ENCODE assay signal across 24 mouse cellular contexts in genomic region chr5:113175976-113176375, GRCm38 (mm10). TPM values are rescaled to one million over a fixed set of nuclear protein-coding genes. Genes with fewer than 3 reads are reported as not detected.
A peak's percentile ranks its signal among the peaks of the same experiment; 100 is the strongest.
DNase-seq lines count a peak whose midpoint lies in the region; ATAC-seq and TF ChIP-seq lines count a peak whose summit lies in the region.
"Had no signal": no experiment of that assay in that cellular context is flagged by ENCODE, and none has a peak within 500 bp of the region (broad histone marks: within the 10 kb centered on the region; RNA-seq: fewer than 3 reads in every experiment).

No protein-coding gene starts in this region.

- no peaks in the 10 kb centered on the region for H3K36me3 ChIP-seq in liver, postnatal 0 days (replicated peaks; ENCODE audit: insufficient read depth, low read length)
- no peaks in the 10 kb centered on the region for H3K36me3 ChIP-seq in liver, embryonic 11.5 days (ENCODE audit: control insufficient read depth, insufficient read depth, low read length)
- no peaks in the 10 kb centered on the region for H3K36me3 ChIP-seq in stomach, postnatal 0 days (ENCODE audit: control insufficient read depth, insufficient read depth, low read length)
- no peaks in the 10 kb centered on the region for H3K36me3 ChIP-seq in kidney, adult 2 months (ENCODE audit: control insufficient read depth, insufficient read depth, low read length)
- no peaks in the 10 kb centered on the region for H3K36me3 ChIP-seq in midbrain, postnatal 0 days (ENCODE audit: insufficient read depth, low read length)
- H3K36me3 ChIP-seq: embryonic facial prominence, embryonic 10.5 days; embryonic facial prominence, embryonic 12.5 days; G1E had no signal

- no peak overlapping the region for H3K9ac ChIP-seq in liver, postnatal 0 days (replicated peaks)
- no peak overlapping the region for H3K9ac ChIP-seq in liver, embryonic 11.5 days (ENCODE audit: low read depth, low read length)
- no peak overlapping the region for H3K9ac ChIP-seq in stomach, postnatal 0 days (ENCODE audit: low read length)
- H3K9ac ChIP-seq in midbrain, postnatal 0 days (replicated peaks; ENCODE audit: low read length, poor library complexity, severe bottlenecking) = no peak overlapping the region
- H3K9ac ChIP-seq: embryonic facial prominence, embryonic 12.5 days; forebrain, embryonic 13.5 days had no signal

- ATAC-seq in liver, postnatal 0 days = no peak
- ATAC-seq in liver, embryonic 11.5 days (replicated peaks; ENCODE audit: low FRiP score) = no peak
- ATAC-seq in stomach, postnatal 0 days (ENCODE audit: low FRiP score, low TSS enrichment) = no peak
- ATAC-seq in midbrain, postnatal 0 days (ENCODE audit: low FRiP score) = no peak
- ATAC-seq: activated CD4-positive, CD25-positive, alpha-beta regulatory T cell, adult 4 months; forebrain, embryonic 13.5 days; forebrain, embryonic 16.5 days; Patski had no signal

- H3K4me3 ChIP-seq in liver, postnatal 0 days (ENCODE audit: low read depth, low read length) = no peak overlapping the region
- no peak overlapping the region for H3K4me3 ChIP-seq in liver, embryonic 11.5 days (ENCODE audit: low read depth, low read length)
- H3K4me3 ChIP-seq in stomach, postnatal 0 days (ENCODE audit: low read depth, low read length) = no peak overlapping the region
- no peak overlapping the region for H3K4me3 ChIP-seq in kidney, adult 2 months (ENCODE audit: insufficient read depth, low read depth, low read length)
- no peak overlapping the region for H3K4me3 ChIP-seq in midbrain, postnatal 0 days (ENCODE audit: low read depth, low read length)
- H3K4me3 ChIP-seq: embryonic facial prominence, embryonic 10.5 days; embryonic facial prominence, embryonic 12.5 days; forebrain, embryonic 13.5 days had no signal

- no peak overlapping the region for H3K27ac ChIP-seq in liver, postnatal 0 days (ENCODE audit: low read depth)
- H3K27ac ChIP-seq in liver, embryonic 11.5 days (ENCODE audit: low read depth, low read length) = no peak overlapping the region
- H3K27ac ChIP-seq in stomach, postnatal 0 days (replicated peaks) = no peak overlapping the region
- no peak overlapping the region for H3K27ac ChIP-seq in kidney, adult 2 months (ENCODE audit: insufficient read depth, low read depth, low read length)
- H3K27ac ChIP-seq in midbrain, postnatal 0 days (ENCODE audit: low read depth, low read length) = no peak overlapping the region
- H3K27ac ChIP-seq: embryonic facial prominence, embryonic 10.5 days; embryonic facial prominence, embryonic 12.5 days; forebrain, embryonic 13.5 days had no signal

- no peaks in the 10 kb centered on the region for H3K27me3 ChIP-seq in liver, postnatal 0 days (ENCODE audit: insufficient read depth, low read length)
- H3K27me3 ChIP-seq in liver, embryonic 11.5 days (replicated peaks; ENCODE audit: control insufficient read depth, insufficient read depth, low read length) = no peaks in the 10 kb centered on the region
- no peaks in the 10 kb centered on the region for H3K27me3 ChIP-seq in stomach, postnatal 0 days (ENCODE audit: control insufficient read depth, insufficient read depth, low read length)
- no peaks in the 10 kb centered on the region for H3K27me3 ChIP-seq in kidney, adult 2 months (replicated peaks; ENCODE audit: control insufficient read depth, insufficient read depth, low read length)
- H3K27me3 ChIP-seq in midbrain, postnatal 0 days (ENCODE audit: insufficient read depth, low read length) = no peaks in the 10 kb centered on the region
- H3K27me3 ChIP-seq: embryonic facial prominence, embryonic 12.5 days; forebrain, embryonic 13.5 days; Patski had no signal

- TF ChIP-seq CTCF in liver, postnatal 0 days (IDR thresholded peaks at IDR 0.05; ENCODE audit: low read depth) = 0 out of 2 replicates have a peak, but pooled peaks have one; percentile 7
- TF ChIP-seq CTCF in stomach, postnatal 0 days (IDR thresholded peaks at IDR 0.05; ENCODE audit: low read depth) = peak; percentile 24
- TF ChIP-seq CTCF in kidney, adult 2 months (conservative IDR thresholded peaks at IDR 0.05; ENCODE audit: insufficient read depth, insufficient read length, low read depth, low read length) = no peak
- no peak; the same call in 1 of the 2 replicates for TF ChIP-seq CTCF in midbrain, postnatal 0 days (IDR thresholded peaks at IDR 0.05)

- TF ChIP-seq EP300 in liver, postnatal 0 days (IDR thresholded peaks at IDR 0.05; ENCODE audit: low read depth) = no peak
- no peak for TF ChIP-seq EP300 in stomach, postnatal 0 days (optimal IDR thresholded peaks at IDR 0.05)

- DNase-seq in liver, postnatal 0 days = no peak
- DNase-seq in liver, embryonic 11.5 days (ENCODE audit: low spot score) = no peak
- DNase-seq in ES-CJ7 (ENCODE audit: low read depth, low spot score) (peak; percentile 72), R1 (ENCODE audit: low read depth, low spot score) (peak; percentile 64)
- no peak for DNase-seq in stomach, postnatal 0 days (ENCODE audit: low spot score)
- DNase-seq in layer of hippocampus, adult 18-20 months (ENCODE audit: low spot score in 2 of 2) = no peak
- DNase-seq in kidney, adult 2 months = no peak
- DNase-seq in midbrain, postnatal 0 days (ENCODE audit: low spot score) = no peak
- DNase-seq: adrenal gland, adult 8-10 months; adrenal gland, postnatal 14 days; cerebellum, adult 11-12 months; cerebellum, adult 2 months; cerebellum, adult 9-10 months had no signal

- no peak overlapping the region for H3K4me2 ChIP-seq in liver, postnatal 0 days (ENCODE audit: low read depth, low read length)
- no peak overlapping the region for H3K4me2 ChIP-seq in liver, embryonic 11.5 days
- H3K4me2 ChIP-seq in stomach, postnatal 0 days (replicated peaks; ENCODE audit: low read depth) = no peak overlapping the region
- no peak overlapping the region for H3K4me2 ChIP-seq in midbrain, postnatal 0 days (ENCODE audit: low read depth, low read length, poor library complexity, severe bottlenecking)
- H3K4me2 ChIP-seq: embryonic facial prominence, embryonic 12.5 days; forebrain, embryonic 13.5 days had no signal

- 82% methylated on average over 10 of the region's 10 CpGs for WGBS in liver, postnatal 0 days (ENCODE audit: insufficient replicate concordance)
- WGBS in liver, embryonic 11.5 days = 88% methylated on average over 10 of the region's 10 CpGs
- 80% methylated on average over 10 of the region's 10 CpGs for WGBS in stomach, postnatal 0 days
- WGBS in kidney, adult 2 months = 79% methylated on average over 10 of the region's 10 CpGs
- 89% methylated on average over 10 of the region's 10 CpGs for WGBS in midbrain, postnatal 0 days

- no peaks in the 10 kb centered on the region for H3K9me3 ChIP-seq in liver, postnatal 0 days (ENCODE audit: low read length)
- H3K9me3 ChIP-seq in liver, embryonic 11.5 days (ENCODE audit: control insufficient read depth, low read length) = no peaks in the 10 kb centered on the region
- H3K9me3 ChIP-seq in stomach, postnatal 0 days (ENCODE audit: control insufficient read depth, low read length) = no peaks in the 10 kb centered on the region
- no peaks in the 10 kb centered on the region for H3K9me3 ChIP-seq in midbrain, postnatal 0 days (ENCODE audit: low read length)
- H3K9me3 ChIP-seq: embryonic facial prominence, embryonic 10.5 days; embryonic facial prominence, embryonic 12.5 days had no signal

- peaks cover 7% of the 10 kb centered on the region; the same call in 1 of the 2 replicates for H3K4me1 ChIP-seq in liver, postnatal 0 days (ENCODE audit: insufficient read depth)
- 0 out of 2 replicates have a peak, but pooled peaks cover 4% of the 10 kb centered on the region for H3K4me1 ChIP-seq in liver, embryonic 11.5 days (replicated peaks; ENCODE audit: control insufficient read depth, insufficient read depth, low read length)
- no peaks in the 10 kb centered on the region for H3K4me1 ChIP-seq in stomach, postnatal 0 days (replicated peaks; ENCODE audit: control insufficient read depth, insufficient read depth)
- no peaks in the 10 kb centered on the region for H3K4me1 ChIP-seq in kidney, adult 2 months (ENCODE audit: control insufficient read depth, insufficient read depth, low read length)
- H3K4me1 ChIP-seq in midbrain, postnatal 0 days (ENCODE audit: insufficient read depth, low read length) = no peaks in the 10 kb centered on the region

- no peak for TF ChIP-seq POLR2A in kidney, adult 2 months (IDR thresholded peaks at IDR 0.05; ENCODE audit: low read depth, low read length)

RNA-seq across cellular contexts. Expression of gene 2900026A02Rik, which starts 45.1 kb away (rescaled TPM):
- polyA plus RNA-seq in liver, postnatal 0 days (2015; fragmentation: Nextera tagmentation; extraction: Ambion mirVana) = 2.7 and 3.1 TPM in 2 replicates
- 1.8 and 2.2 TPM in 2 replicates for polyA plus RNA-seq in liver, embryonic 11.5 days (2014; fragmentation: Nextera tagmentation; extraction: Ambion mirVana)
- polyA plus RNA-seq in stomach, postnatal 0 days (2015; fragmentation: Nextera tagmentation; extraction: Ambion mirVana) = 5.3 and 6.2 TPM in 2 replicates
- total RNA-seq in layer of hippocampus, adult 18-20 months (2021) = 10 to 100 TPM; 59.4 to 67.8 TPM
- polyA plus RNA-seq in kidney, adult 2 months (2012; rRNA removed) = 14.3 and 15.0 TPM in 2 replicates
- total RNA-seq in midbrain, postnatal 0 days (2014; rRNA removed) = 11.7 and 11.8 TPM in 2 replicates
- polyA plus RNA-seq in midbrain, postnatal 0 days (2015; fragmentation: Nextera tagmentation; extraction: Ambion mirVana) = 3.3 and 3.8 TPM in 2 replicates
- polyA plus RNA-seq: G1E had no signal

RNA-seq across cellular contexts. Expression of gene Tmem211, which starts 50.7 kb away (rescaled TPM):
- polyA plus RNA-seq in liver, postnatal 0 days (2015; fragmentation: Nextera tagmentation; extraction: Ambion mirVana) = not detected in 2 replicates
- 0.09 TPM in 1 of 2 replicates, not detected in the other for polyA plus RNA-seq in liver, embryonic 11.5 days (2014; fragmentation: Nextera tagmentation; extraction: Ambion mirVana)
- polyA plus RNA-seq in stomach, postnatal 0 days (2015; fragmentation: Nextera tagmentation; extraction: Ambion mirVana) = 0.46 and 0.59 TPM in 2 replicates
- not detected for total RNA-seq in layer of hippocampus, adult 18-20 months (2021)
- polyA plus RNA-seq in kidney, adult 2 months (2012; rRNA removed) = not detected in 2 replicates
- total RNA-seq in midbrain, postnatal 0 days (2014; rRNA removed) = not detected in 2 replicates
- not detected in 2 replicates for polyA plus RNA-seq in midbrain, postnatal 0 days (2015; fragmentation: Nextera tagmentation; extraction: Ambion mirVana)
- total RNA-seq: adrenal gland, adult 18-20 months; adrenal gland, adult 8-10 months; adrenal gland, postnatal 14 days; adrenal gland, postnatal 36 days; G1E had no signal
- polyA plus RNA-seq: activated CD4-positive, CD25-positive, alpha-beta regulatory T cell, adult 4 months; C2C12; cortical plate, adult 2 months; forebrain, embryonic 13.5 days; forebrain, embryonic 16.5 days; G1E; Patski had no signal

Comparison
In these comparisons a context has a peak if more than half of its experiments do, and no peak if none do; other contexts are left out.
1. DNase-seq: peak in ES-CJ7 (single experiment) and R1 (single experiment); none in liver, postnatal 0 days (single experiment), liver, embryonic 11.5 days (single experiment), stomach, postnatal 0 days (single experiment), layer of hippocampus, adult 18-20 months (0 of 2), kidney, adult 2 months (single experiment) and midbrain, postnatal 0 days (single experiment).
2. CTCF ChIP-seq: peak in liver, postnatal 0 days (single experiment) and stomach, postnatal 0 days (single experiment); none in kidney, adult 2 months (single experiment) and midbrain, postnatal 0 days (single experiment).